Mouse (Mus musculus): ENCODE measurements around the gene Baiap3. TPM values are rescaled to one million over a fixed set of nuclear protein-coding genes. Genes with fewer than 3 reads are reported as not detected.

Gene Baiap3
- polyA plus RNA-seq (2016; fragmentation: Nextera tagmentation; extraction: Ambion mirVana) = 0.49 and 0.93 TPM in 2 replicates

DNA sequence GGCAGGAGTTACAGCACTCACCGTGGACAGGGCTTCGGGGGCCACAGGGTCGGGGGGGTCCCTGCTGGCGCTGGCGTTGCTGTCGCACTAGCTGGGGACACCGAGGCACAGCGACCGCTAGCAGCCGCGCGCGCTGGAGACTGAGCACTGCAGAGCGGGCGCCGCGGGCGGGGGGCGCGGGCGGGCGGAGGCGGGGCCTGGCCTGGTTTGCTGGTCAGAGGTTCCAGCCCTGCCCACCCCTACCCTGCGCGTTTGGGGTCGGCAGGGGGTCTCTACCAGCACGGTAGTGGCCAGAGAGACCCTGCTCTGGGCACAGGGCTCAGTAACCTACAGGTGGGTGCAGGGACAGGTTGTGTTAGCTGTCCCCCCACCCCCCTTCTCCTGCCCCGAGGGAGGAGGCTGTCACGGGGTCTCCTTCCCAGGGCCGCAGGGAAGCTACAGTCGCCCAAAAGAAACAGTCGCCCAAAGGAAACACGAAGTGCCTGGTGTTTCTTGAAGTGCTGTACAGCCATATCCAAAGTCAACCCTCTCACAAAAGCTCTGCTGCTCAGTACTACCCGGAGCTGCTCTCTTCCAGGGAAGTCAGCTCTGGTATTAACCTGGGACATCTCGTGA, at the start of gene Baiap3:
Gene Baiap3 (minus strand): TSS at position 225 of the 615 bp plus-strand sequence.
- peak within 1 kb of the TSS; percentile 38; the same call in 1 of the 2 replicates for H3K27ac ChIP-seq
- WGBS = 4% methylated on average over 35 of the region's 35 CpGs
- H3K9me3 ChIP-seq (replicated peaks) = no peaks in the 10 kb centered on the region
- peak within 1 kb of the TSS; percentile 50 for H3K4me3 ChIP-seq
- peaks cover 29% of the 10 kb centered on the region for H3K36me3 ChIP-seq
- peaks cover 43% of the 10 kb centered on the region for H3K4me1 ChIP-seq
- H3K27me3 ChIP-seq (ENCODE audit: low read depth, poor library complexity, severe bottlenecking) = peaks cover 56% of the 10 kb centered on the region
- peak; percentile 65 for DNase-seq (ENCODE audit: low spot score)

- no peaks in the 10 kb centered on the region for H3K27me3 ChIP-seq (ENCODE audit: low read depth, poor library complexity, severe bottlenecking)
- 0 out of 2 replicates have a peak, but pooled peaks cover 6% of the 10 kb centered on the region for H3K4me1 ChIP-seq
- no peak within 1 kb of the TSS for H3K27ac ChIP-seq
- H3K36me3 ChIP-seq = no peaks in the 10 kb centered on the region
- no peaks in the 10 kb centered on the region for H3K9me3 ChIP-seq (replicated peaks)
- no peak within 1 kb of the TSS for H3K4me3 ChIP-seq
- DNase-seq (ENCODE audit: low spot score) = no peak
- 80% methylated on average over 5 of the region's 5 CpGs for WGBS
These were observed 41.9 kb upstream of the Baiap3 start, which contains the start of gene Prss34 for GRCm38 (mm10) chr17:25298094-25298493. Gene Prss34 (plus strand): TSS chr17:25298394.

DNA sequence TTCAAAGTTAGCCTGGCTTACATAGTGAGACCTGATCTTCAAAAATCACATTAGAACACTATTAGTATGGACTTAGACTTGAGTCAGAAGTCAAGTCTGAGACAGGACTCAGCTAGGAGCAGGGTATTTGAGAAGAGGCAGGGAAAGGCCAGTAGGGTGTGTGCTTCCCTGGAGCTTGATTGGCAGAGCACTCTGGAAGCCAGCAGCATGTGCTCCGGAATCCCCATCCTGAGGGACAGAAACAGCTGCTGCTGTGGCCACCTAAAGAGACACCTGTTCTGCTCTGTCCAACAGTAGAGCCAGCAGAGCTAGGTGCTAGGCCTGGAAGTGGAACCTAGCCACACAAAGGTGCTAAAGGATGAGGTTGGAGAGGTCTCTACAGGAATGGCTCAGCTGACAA, 37.9 kb upstream of the Baiap3 start:
- Histone ChIP-seq H3K4me1 (0 out of 2 replicates have a peak, but pooled peaks cover 6% of the 10 kb centered on the region), H3K36me3 (no peaks in the 10 kb centered on the region), H3K4me3 (no peak overlapping the region), H3K9me3 (replicated peaks) (no peaks in the 10 kb centered on the region), H3K27me3 (ENCODE audit: low read depth, poor library complexity, severe bottlenecking) (no peaks in the 10 kb centered on the region), H3K27ac (no peak overlapping the region)
- 57% methylated on average over 1 of the region's 1 CpGs for WGBS
- DNase-seq (ENCODE audit: low spot score) = no peak

DNA sequence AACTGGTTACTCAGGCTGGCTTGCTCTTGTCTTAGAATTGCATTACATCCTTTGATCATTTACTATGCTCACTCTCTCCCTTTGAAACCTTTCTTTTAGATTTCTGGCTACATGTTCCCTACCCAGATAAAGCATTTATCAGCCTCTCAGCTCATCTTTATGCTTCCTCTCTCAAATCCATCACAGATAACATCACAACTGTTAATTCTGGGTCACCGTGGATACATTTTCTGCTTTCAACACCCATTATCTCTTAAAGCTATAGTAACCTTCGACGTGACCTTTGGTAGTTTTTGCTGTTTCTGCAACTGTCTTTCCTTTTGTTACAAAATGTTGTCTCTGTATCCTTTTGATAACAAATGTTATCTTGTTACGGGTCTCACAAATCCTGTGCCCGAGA, 37.3 kb upstream of the Baiap3 start:
- Histone ChIP-seq H3K27me3 (ENCODE audit: low read depth, poor library complexity, severe bottlenecking) (no peaks in the 10 kb centered on the region), H3K36me3 (no peaks in the 10 kb centered on the region), H3K27ac (no peak overlapping the region), H3K4me1 (0 out of 2 replicates have a peak, but pooled peaks cover 5% of the 10 kb centered on the region), H3K4me3 (no peak overlapping the region), H3K9me3 (replicated peaks) (no peaks in the 10 kb centered on the region)
- WGBS = 82% methylated on average over 5 of the region's 5 CpGs
- DNase-seq (ENCODE audit: low spot score) = no peak

DNA sequence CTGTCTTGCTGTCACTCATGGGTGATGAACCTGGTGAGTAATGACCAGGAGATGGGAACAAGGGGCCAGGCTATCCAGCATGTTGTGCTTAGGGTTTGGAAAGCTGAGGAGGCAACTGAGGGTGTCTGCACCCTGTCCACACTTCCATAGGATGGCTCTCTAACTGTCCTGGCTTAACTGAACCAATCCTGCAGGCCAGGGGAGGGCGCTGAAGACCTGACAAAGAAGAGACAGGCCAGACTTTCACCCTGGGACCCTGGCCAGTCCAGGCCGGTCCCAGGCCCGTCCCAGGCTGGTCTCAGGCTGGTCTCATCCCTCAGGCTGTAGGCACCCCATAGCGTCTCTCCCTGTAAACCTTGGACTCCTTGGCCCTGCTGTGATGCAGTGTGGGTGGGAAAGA, 34.2 kb upstream of the Baiap3 start:
- H3K9me3 ChIP-seq (replicated peaks) = no peaks in the 10 kb centered on the region
- WGBS = 29% methylated on average over 4 of the region's 4 CpGs
- no peak overlapping the region for H3K4me3 ChIP-seq
- H3K4me1 ChIP-seq = no peaks in the 10 kb centered on the region
- no peaks in the 10 kb centered on the region for H3K36me3 ChIP-seq
- no peaks in the 10 kb centered on the region for H3K27me3 ChIP-seq (ENCODE audit: low read depth, poor library complexity, severe bottlenecking)
- no peak for DNase-seq (ENCODE audit: low spot score)
- H3K27ac ChIP-seq = no peak overlapping the region

DNA sequence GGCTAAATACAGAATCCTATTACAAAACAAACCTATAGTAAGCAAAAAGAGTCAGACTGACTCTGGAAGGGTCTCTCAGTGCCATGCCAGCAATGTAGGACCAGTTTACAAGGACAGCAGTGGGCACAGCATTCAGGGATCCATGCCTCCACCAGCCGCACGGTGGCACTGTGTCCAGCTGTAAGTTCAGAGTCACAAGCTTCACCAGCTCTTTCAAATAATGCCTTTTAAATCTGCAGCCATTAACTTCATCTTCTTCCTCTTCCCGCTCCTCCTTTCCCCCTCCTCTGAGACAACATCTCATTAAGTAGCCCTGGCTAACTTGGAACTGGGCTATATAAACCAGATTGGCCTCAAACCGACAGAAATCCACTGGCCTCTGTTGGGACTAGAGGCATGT, 32.7 kb upstream of the Baiap3 start:
- no peaks in the 10 kb centered on the region for H3K36me3 ChIP-seq
- no peaks in the 10 kb centered on the region for H3K4me1 ChIP-seq
- no peaks in the 10 kb centered on the region for H3K9me3 ChIP-seq (replicated peaks)
- H3K27me3 ChIP-seq (ENCODE audit: low read depth, poor library complexity, severe bottlenecking) = no peaks in the 10 kb centered on the region
- H3K4me3 ChIP-seq = no peak overlapping the region
- DNase-seq (ENCODE audit: low spot score) = peak; percentile 61
- WGBS = 22% methylated on average over 4 of the region's 4 CpGs
- no peak overlapping the region for H3K27ac ChIP-seq

DNA sequence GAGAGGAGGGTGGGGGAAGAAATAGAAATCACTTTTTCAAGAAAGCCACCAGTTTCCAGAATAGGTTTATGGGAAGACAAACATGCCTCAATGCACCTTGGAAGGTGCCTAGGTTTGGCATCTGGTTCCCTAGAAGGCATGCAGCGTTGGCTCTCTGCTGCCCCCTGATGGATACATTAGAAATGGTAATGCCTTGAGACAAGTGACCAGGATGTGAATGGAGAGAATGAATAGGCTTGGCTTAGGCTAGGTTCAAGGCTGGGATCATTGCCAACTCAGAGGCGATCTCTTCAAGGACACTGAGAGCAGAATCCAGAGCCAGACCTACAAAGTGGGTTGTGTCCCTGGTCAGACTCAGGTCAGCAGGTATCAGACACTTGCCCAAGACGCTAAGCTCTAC, 28.9 kb upstream of the Baiap3 start:
- WGBS = 28% methylated on average over 3 of the region's 3 CpGs
- Histone ChIP-seq H3K4me3 (no peak overlapping the region), H3K27me3 (ENCODE audit: low read depth, poor library complexity, severe bottlenecking) (no peaks in the 10 kb centered on the region), H3K9me3 (replicated peaks) (no peaks in the 10 kb centered on the region), H3K27ac (no peak overlapping the region), H3K4me1 (no peaks in the 10 kb centered on the region), H3K36me3 (no peaks in the 10 kb centered on the region)
- peak; percentile 66 for DNase-seq (ENCODE audit: low spot score)

DNA sequence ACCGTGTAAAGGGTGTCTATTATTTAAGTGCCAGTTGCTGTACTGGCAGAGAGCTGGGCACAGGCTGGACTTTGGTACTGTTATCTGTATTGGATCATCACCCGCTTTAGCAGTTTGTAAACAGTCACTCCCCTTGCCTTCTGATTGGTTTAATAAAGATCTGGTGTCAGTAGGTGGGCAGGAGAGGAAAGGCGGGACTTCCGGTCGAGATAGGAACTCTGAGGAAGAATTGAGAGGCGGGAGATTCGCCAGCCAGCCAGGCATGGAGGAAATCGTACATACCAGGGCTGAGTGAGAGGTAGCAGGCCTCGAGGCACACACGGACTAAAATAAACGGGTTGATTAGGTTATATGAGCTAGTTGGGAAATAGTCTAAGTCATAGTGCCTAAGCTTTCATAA, 26.0 kb upstream of the Baiap3 start:
- Histone ChIP-seq H3K27me3 (ENCODE audit: low read depth, poor library complexity, severe bottlenecking) (no peaks in the 10 kb centered on the region), H3K27ac (no peak overlapping the region), H3K9me3 (replicated peaks) (no peaks in the 10 kb centered on the region), H3K4me1 (no peaks in the 10 kb centered on the region), H3K36me3 (no peaks in the 10 kb centered on the region), H3K4me3 (no peak overlapping the region)
- DNase-seq (ENCODE audit: low spot score) = no peak
- WGBS = 38% methylated on average over 11 of the region's 11 CpGs

- Histone ChIP-seq H3K4me1 (peaks cover 23% of the 10 kb centered on the region), H3K4me3 (no peak overlapping the region), H3K36me3 (peaks cover 12% of the 10 kb centered on the region), H3K27ac (no peak overlapping the region), H3K27me3 (ENCODE audit: low read depth, poor library complexity, severe bottlenecking) (no peaks in the 10 kb centered on the region), H3K9me3 (replicated peaks) (no peaks in the 10 kb centered on the region)
- WGBS = 95% methylated on average over 3 of the region's 3 CpGs
- DNase-seq (ENCODE audit: low spot score) = no peak
These were observed 19.7 kb upstream of the Baiap3 start for GRCm38 (mm10) chr17:25275833-25276232.

GRCm38 (mm10) chr17:25274571-25275346, 18.6 kb upstream of the Baiap3 start, which contains the start of gene Ube2i:
Gene Ube2i (minus strand): TSS chr17:25274622.
- Histone ChIP-seq H3K36me3 (peaks cover 23% of the 10 kb centered on the region), H3K27ac (peak within 1 kb of the TSS; percentile 100), H3K4me1 (peaks cover 29% of the 10 kb centered on the region), H3K4me3 (peak within 1 kb of the TSS; percentile 99), H3K9me3 (replicated peaks) (no peaks in the 10 kb centered on the region), H3K27me3 (ENCODE audit: low read depth, poor library complexity, severe bottlenecking) (no peaks in the 10 kb centered on the region)
- WGBS = 89% methylated on average over 9 of the region's 9 CpGs
- DNase-seq (ENCODE audit: low spot score) = no peak

- no peaks in the 10 kb centered on the region for H3K27me3 ChIP-seq (ENCODE audit: low read depth, poor library complexity, severe bottlenecking)
- under 1% methylated on average over 45 of the region's 45 CpGs for WGBS
- DNase-seq (ENCODE audit: low spot score) = peak; percentile 96
- peak overlapping the region; percentile 99 for H3K4me3 ChIP-seq
- no peaks in the 10 kb centered on the region for H3K9me3 ChIP-seq (replicated peaks)
- H3K27ac ChIP-seq = peak overlapping the region; percentile 100
- H3K36me3 ChIP-seq = peaks cover 32% of the 10 kb centered on the region
- H3K4me1 ChIP-seq = peaks cover 29% of the 10 kb centered on the region
These were observed 17.7 kb upstream of the Baiap3 start for GRCm38 (mm10) chr17:25273706-25274501.

- Histone ChIP-seq H3K4me3 (peak overlapping the region; percentile 99), H3K27ac (peak overlapping the region; percentile 100), H3K9me3 (replicated peaks) (no peaks in the 10 kb centered on the region), H3K4me1 (peaks cover 29% of the 10 kb centered on the region), H3K36me3 (peaks cover 39% of the 10 kb centered on the region), H3K27me3 (ENCODE audit: low read depth, poor library complexity, severe bottlenecking) (no peaks in the 10 kb centered on the region)
- WGBS = under 1% methylated on average over 92 of the region's 92 CpGs
- peak; percentile 90 for DNase-seq (ENCODE audit: low spot score)
These were observed 17.0 kb upstream of the Baiap3 start for GRCm38 (mm10) chr17:25272951-25273705.

All from limb, embryonic 10.5 days (tissue).